Mouse (Mus musculus) 3134 (cell line): ENCODE data around the gene Calhm6.
A peak's percentile ranks its signal among the peaks of the same experiment; 100 is the strongest.

ENCODE experiments used
- DNase-seq: peaks from one replicate; pipeline ENCODE4 v3.0.0-alpha.2; 2011; ENCODE audit warnings: low spot score; ENCODE audit not compliant: insufficient read length; ENCODE audit errors: extremely low read depth

Calhm6 gene

DNA sequence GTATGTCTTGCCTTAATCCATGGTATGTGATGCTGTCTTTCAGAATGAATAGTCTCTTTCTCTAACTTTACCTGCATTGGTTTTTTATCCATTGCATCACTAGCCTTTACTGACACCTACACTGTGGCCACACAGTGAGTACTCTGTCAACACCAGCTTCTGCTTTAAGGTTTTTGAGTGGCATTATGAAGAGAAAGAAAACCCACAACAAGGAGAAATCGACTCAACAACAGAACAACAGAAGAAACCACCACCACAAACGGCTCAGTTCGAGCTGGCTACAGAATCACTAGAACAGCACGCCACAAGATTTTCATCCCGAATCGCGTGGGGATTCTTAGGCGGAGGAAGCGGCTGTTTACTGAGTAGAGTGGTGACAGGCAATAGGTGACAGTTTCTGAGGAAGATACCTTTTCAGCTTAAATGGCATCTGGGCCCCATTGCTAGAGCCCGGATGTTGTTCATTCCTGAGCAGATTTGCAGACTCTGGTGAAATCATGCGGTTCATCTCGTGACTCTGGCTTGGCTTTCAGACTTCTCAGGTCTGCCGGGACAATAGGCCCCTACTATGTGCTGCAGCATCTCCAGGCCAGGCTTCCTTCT, 16.8 kb downstream of the Calhm6 start:
- DNase-seq: no peak

DNA sequence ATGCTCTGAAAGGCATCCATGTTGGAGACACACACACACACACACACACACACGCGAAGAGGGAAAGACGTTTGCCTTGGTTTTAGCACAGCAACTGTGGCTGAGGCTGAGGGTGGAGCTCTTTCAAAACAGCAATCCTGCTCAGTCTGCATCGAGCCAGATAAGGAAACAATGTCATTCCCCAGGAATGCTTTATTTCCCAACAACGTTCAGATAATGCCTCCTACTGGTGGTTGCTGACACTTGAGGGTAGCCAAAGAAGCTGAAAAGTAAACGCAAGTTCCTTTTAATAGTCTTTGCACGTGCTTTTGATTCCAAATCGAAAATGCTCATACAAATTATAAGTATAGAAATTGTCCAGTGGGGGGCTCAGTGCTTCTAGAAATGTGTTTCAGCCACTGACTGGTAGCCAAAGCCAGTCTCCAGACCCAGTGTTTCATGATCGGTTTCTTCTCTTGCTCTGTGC, 31.3 kb downstream of the Calhm6 start, which contains the start of gene Calhm5:
TSS of gene Calhm5 (minus strand) at position 102 of the 466 bp plus-strand sequence.
- peak; percentile 11 for DNase-seq

DNA sequence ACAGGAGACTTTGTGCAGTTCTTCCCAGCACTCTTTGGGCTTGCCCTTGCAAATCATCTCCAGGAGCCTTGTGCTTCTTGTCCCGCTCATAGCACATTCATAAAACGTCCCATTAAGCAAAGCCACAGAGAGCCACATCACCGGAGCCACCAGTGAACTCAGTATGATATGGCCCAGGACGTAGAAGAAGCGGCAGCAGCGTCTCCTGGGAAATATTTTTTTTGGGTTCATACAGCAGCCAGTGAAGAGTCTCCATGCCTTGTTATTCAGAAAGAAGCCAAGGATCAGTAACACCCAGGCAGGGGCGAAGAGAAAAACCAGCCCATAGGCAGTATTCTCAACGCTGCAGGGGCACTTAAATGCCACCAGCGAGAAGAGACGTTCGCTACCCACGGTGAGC, 31.8 kb downstream of the Calhm6 start:
- no peak for DNase-seq

DNA sequence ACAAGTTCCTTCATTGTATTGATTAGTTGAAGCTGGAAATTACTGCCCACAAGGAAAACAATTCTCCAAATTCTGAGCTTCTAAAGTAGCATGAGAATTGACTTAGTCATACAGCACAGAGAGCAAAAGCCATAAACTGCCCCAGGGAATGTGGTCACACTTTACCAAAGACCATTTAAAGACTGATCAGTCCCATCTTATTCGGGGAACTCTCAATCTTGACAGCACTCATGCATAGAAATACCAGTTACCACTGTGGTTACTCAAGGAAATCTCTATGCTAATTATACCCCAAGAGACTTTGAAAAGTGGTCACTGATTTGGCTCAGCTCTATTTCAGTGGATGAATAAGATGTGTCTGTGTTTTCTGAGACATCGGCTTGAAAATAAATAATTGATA, 32.6 kb downstream of the Calhm6 start:
- no peak for DNase-seq

DNA sequence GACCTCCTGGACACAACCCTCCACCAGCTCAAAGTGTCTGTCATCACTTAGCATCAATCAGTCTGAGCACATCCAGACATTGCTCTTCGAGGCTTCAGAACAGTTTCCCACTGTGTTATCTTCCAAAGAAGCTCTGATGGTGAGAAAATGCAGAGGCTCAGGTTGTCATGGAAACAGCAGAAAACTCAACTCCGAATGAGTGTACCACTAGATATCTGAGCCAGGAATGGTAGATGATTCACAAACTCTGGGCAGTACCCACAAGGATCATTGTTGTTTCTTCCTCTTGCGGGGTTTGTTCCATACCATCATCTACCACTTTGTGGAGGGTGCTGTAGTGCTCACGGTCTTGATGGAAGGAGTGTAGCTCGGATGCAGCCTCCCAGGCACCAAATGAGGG, 35.9 kb downstream of the Calhm6 start:
- no peak for DNase-seq

DNA sequence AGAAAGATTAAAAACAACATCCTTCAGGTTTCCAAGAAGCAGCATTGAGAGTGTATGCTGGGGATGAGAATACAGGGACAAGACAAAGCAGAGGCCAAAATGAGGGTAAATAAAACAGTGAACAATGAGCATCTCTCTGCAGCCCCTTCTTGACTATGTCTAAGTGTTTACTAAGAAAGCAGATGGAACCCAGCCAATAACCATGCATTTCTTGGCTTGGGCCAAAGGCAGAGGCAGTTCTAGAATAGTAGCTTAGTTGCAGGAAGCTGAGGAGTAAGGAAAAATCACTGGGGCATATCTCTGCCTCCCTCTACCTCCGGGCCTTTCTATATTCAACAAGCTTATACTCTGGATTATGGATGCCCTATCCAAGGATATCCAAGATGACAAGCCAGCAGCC, 37.3 kb downstream of the Calhm6 start:
- no peak for DNase-seq

DNA sequence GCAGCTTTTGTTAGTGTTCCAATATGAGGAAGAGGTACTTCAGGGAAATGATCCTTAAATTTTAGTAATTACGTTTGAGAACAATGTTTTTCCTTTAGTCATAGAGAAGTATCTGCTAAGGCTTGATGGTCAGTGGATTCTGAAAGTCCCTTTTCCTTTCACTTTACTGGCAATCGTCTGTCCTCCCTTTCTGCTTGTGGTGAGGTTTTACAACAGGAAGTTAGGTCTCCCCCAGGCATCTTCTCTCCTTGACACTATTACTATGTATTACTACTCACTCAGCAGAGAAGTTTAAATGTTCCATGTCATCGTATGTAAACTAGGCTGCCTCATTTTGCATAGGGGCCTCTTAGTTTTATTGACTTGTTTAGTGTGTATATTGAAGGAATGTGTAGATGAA, 38.3 kb downstream of the Calhm6 start:
- no peak for DNase-seq

DNA sequence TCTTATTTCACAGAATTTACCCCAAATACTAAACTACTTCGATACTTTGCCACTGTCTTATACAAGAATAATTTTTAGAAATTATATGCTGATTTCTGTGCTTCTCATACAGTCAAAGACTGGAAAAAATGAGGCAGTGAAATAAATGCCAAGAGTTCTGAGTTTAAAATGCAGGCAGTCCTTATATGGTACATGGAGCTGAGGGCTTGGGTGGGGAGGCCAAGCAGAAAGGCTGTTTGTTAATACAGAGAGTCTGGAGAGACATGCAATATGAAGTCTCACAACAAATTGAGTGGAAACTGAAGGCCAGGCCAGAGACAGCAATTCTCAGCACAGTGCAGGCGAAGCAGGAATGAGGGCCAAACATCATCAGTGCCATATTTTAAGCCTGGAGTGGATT, 39.3 kb downstream of the Calhm6 start:
- no peak for DNase-seq

DNA sequence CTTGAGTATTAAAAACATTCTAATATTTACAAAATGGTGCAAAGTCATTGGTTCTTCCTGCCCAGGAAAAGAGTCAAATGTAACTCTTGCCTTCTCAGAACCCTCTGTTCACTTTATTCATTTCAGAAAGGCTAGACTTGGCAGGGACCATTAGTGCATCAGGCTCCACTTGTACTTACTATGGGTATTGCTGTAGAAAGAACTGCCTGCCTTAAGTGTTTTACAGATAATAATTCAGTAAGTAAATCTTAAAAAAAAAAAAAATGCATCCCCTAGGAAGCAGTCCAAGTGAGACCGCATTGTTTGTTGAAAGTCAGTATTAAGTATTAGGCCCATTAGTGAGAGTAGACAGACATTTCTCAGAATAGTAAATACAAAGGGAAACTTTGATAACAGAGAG, 41.3 kb downstream of the Calhm6 start:
- DNase-seq: no peak
